17 mouse cellular contexts compared by ENCODE assay signal in genomic region chr7:118972306-118972705, GRCm38 (mm10). TPM values are rescaled to one million over a fixed set of nuclear protein-coding genes. Genes with fewer than 3 reads are reported as not detected.
DNase-seq lines count a peak whose midpoint lies in the region; ATAC-seq and TF ChIP-seq lines count a peak whose summit lies in the region.
"Had no signal": no experiment of that assay in that cellular context is flagged by ENCODE, and none has a peak within 500 bp of the region (broad histone marks: within the 10 kb centered on the region; RNA-seq: fewer than 3 reads in every experiment).

No protein-coding gene starts in this region.

- ATAC-seq in cerebellum, adult (ENCODE audit: insufficient number of reproducible peaks, low FRiP score, low TSS enrichment): no peak
- peak; percentile 52 for ATAC-seq in hindbrain, postnatal 0 days

- peak; percentile 46 for DNase-seq in cerebellum, adult 11-12 months
- no peak for DNase-seq in layer of hippocampus, adult 2 months (ENCODE audit: low spot score in 2 of 2)
- no peak for DNase-seq in layer of hippocampus, postnatal 36 days
- DNase-seq in hindbrain, postnatal 0 days (ENCODE audit: low spot score): peak; percentile 66
- DNase-seq in retina, embryonic 14.5 days (ENCODE audit: low spot score): peak; percentile 63
- DNase-seq in right cerebral cortex, postnatal 10 days (ENCODE audit: low spot score in 2 of 2): no peak
- no peak for DNase-seq in urinary bladder, adult 2 months (ENCODE audit: low spot score)
- DNase-seq: kidney, postnatal 14 days; liver, embryonic 13.5 days; right cerebral cortex, postnatal 4 days had no signal

- no peak overlapping the region for H3K4me3 ChIP-seq in layer of hippocampus, adult 2 months
- H3K4me3 ChIP-seq in hindbrain, postnatal 0 days (ENCODE audit: low read length): no peak overlapping the region
- H3K4me3 ChIP-seq: embryonic facial prominence, embryonic 13.5 days; heart, embryonic 13.5 days; left cerebral cortex, adult 2 months; liver, embryonic 13.5 days had no signal

- H3K4me1 ChIP-seq in hindbrain, postnatal 0 days (ENCODE audit: insufficient read depth, low read length): peaks cover 21% of the 10 kb centered on the region
- H3K4me1 ChIP-seq: liver, embryonic 13.5 days had no signal

- no peaks in the 10 kb centered on the region for H3K27me3 ChIP-seq in hindbrain, postnatal 0 days (ENCODE audit: insufficient read depth, low read length)
- H3K27me3 ChIP-seq: embryonic facial prominence, embryonic 13.5 days; heart, embryonic 13.5 days; liver, embryonic 13.5 days had no signal

- H3K9ac ChIP-seq in hindbrain, postnatal 0 days (replicated peaks; ENCODE audit: low read length): no peak overlapping the region
- H3K9ac ChIP-seq: embryonic facial prominence, embryonic 13.5 days; heart, embryonic 13.5 days; liver, embryonic 13.5 days had no signal

- no peaks in the 10 kb centered on the region for H3K9me3 ChIP-seq in hindbrain, postnatal 0 days (ENCODE audit: low read length)
- H3K9me3 ChIP-seq: embryonic facial prominence, embryonic 13.5 days; heart, embryonic 13.5 days; liver, embryonic 13.5 days had no signal

- no peak for TF ChIP-seq CTCF in layer of hippocampus, adult 2 months (conservative IDR thresholded peaks at IDR 0.05)
- no peak for TF ChIP-seq CTCF in hindbrain, postnatal 0 days (IDR thresholded peaks at IDR 0.05; ENCODE audit: low read depth)

- H3K4me2 ChIP-seq in hindbrain, postnatal 0 days (ENCODE audit: low read depth, low read length): no peak overlapping the region
- H3K4me2 ChIP-seq: embryonic facial prominence, embryonic 13.5 days; heart, embryonic 13.5 days; liver, embryonic 13.5 days had no signal

- H3K27ac ChIP-seq in layer of hippocampus, adult 2 months: peak overlapping the region; percentile 37; the same call in 1 of the 2 replicates
- H3K27ac ChIP-seq in hindbrain, postnatal 0 days: no peak overlapping the region
- H3K27ac ChIP-seq: embryonic facial prominence, embryonic 13.5 days; heart, embryonic 13.5 days; left cerebral cortex, adult 2 months; liver, embryonic 13.5 days; macrophage; stomach, postnatal 0 days had no signal

- WGBS in hindbrain, postnatal 0 days: 21% methylated on average over 5 of the region's 5 CpGs

- no peaks in the 10 kb centered on the region for H3K36me3 ChIP-seq in hindbrain, postnatal 0 days (ENCODE audit: insufficient read depth, low read length)
- H3K36me3 ChIP-seq: liver, embryonic 13.5 days had no signal

RNA-seq across cellular contexts. Expression of gene Gprc5b, which starts 22.7 kb away (rescaled TPM):
- 100 to 1,000 TPM; 124 to 134 TPM for total RNA-seq in layer of hippocampus, adult 2 months (2021)
- total RNA-seq in layer of hippocampus, postnatal 36 days (2021): 100 to 1,000 TPM; 122 to 123 TPM
- 42.8 and 56.9 TPM in 2 replicates for total RNA-seq in hindbrain, postnatal 0 days (2014; rRNA removed)
- 9.5 and 10.6 TPM in 2 replicates for polyA plus RNA-seq in hindbrain, postnatal 0 days (2015; fragmentation: Nextera tagmentation; extraction: Ambion mirVana)
- polyA plus RNA-seq in urinary bladder, adult 2 months (2012; rRNA removed): 20.9 and 23.1 TPM in 2 replicates
- total RNA-seq: MEL had no signal

Comparison
In these comparisons a context has a peak if more than half of its experiments do, and no peak if none do; other contexts are left out.
1. DNase-seq: peak in cerebellum, adult 11-12 months (single experiment), hindbrain, postnatal 0 days (single experiment) and retina, embryonic 14.5 days (single experiment); none in layer of hippocampus, adult 2 months (0 of 2), layer of hippocampus, postnatal 36 days (0 of 2), right cerebral cortex, postnatal 10 days (0 of 2) and urinary bladder, adult 2 months (single experiment).